Comparison of ENCODE assay signal across 24 mouse cellular contexts in genomic region chr14:18795787-18796186, GRCm38 (mm10).
"Had no signal": no experiment of that assay in that cellular context is flagged by ENCODE, and none has a peak within 500 bp of the region (broad histone marks: within the 10 kb centered on the region; RNA-seq: fewer than 3 reads in every experiment).

No protein-coding gene starts in this region.

- H3K4me1 ChIP-seq: hindbrain, embryonic 10.5 days; hindbrain, embryonic 12.5 days; limb, embryonic 10.5 days; limb, embryonic 12.5 days; liver, embryonic 13.5 days had no signal

- H3K9me3 ChIP-seq: hindbrain, embryonic 12.5 days; limb, embryonic 10.5 days; liver, embryonic 13.5 days had no signal

- ATAC-seq: hindbrain, embryonic 16.5 days; inflammation-experienced regulatory T-cells, adult 6 months; intestine, postnatal 0 days had no signal

- H3K4me3 ChIP-seq: gastrocnemius, adult 2 months; heart, adult 2 months; heart, embryonic 12.5 days; hindbrain, embryonic 10.5 days; hindbrain, embryonic 12.5 days; layer of hippocampus, adult 2 months; left cerebral cortex, adult 2 months; limb, embryonic 10.5 days; limb, embryonic 12.5 days; liver, embryonic 13.5 days had no signal

- DNase-seq: gastrocnemius, adult 2 months; gastrocnemius, postnatal 10 days; gastrocnemius, postnatal 25 days; heart, adult 2 months; heart, postnatal 10 days; heart, postnatal 4 days; kidney, adult 18-20 months; kidney, adult 8-10 months; kidney, postnatal 10 days; kidney, postnatal 25 days; kidney, postnatal 4 days; liver, embryonic 13.5 days had no signal

- H3K27ac ChIP-seq: gastrocnemius, adult 2 months; heart, adult 2 months; hindbrain, embryonic 10.5 days; hindbrain, embryonic 12.5 days; hindbrain, embryonic 14.5 days; layer of hippocampus, adult 2 months; left cerebral cortex, adult 2 months; limb, embryonic 10.5 days; limb, embryonic 12.5 days; liver, embryonic 13.5 days had no signal

- H3K9ac ChIP-seq: heart, embryonic 12.5 days; hindbrain, embryonic 12.5 days; hindbrain, embryonic 14.5 days; limb, embryonic 12.5 days; liver, embryonic 13.5 days had no signal

- H3K4me2 ChIP-seq: heart, embryonic 12.5 days; hindbrain, embryonic 12.5 days; hindbrain, embryonic 14.5 days; limb, embryonic 12.5 days; liver, embryonic 11.5 days; liver, embryonic 13.5 days had no signal

- H3K27me3 ChIP-seq: heart, embryonic 12.5 days; hindbrain, embryonic 12.5 days; limb, embryonic 12.5 days; liver, embryonic 13.5 days had no signal

- H3K36me3 ChIP-seq: heart, embryonic 12.5 days; hindbrain, embryonic 10.5 days; hindbrain, embryonic 12.5 days; limb, embryonic 10.5 days; limb, embryonic 12.5 days; liver, embryonic 13.5 days had no signal
